Comparison of ENCODE assay signal across 12 mouse cellular contexts in the genomic region with DNA sequence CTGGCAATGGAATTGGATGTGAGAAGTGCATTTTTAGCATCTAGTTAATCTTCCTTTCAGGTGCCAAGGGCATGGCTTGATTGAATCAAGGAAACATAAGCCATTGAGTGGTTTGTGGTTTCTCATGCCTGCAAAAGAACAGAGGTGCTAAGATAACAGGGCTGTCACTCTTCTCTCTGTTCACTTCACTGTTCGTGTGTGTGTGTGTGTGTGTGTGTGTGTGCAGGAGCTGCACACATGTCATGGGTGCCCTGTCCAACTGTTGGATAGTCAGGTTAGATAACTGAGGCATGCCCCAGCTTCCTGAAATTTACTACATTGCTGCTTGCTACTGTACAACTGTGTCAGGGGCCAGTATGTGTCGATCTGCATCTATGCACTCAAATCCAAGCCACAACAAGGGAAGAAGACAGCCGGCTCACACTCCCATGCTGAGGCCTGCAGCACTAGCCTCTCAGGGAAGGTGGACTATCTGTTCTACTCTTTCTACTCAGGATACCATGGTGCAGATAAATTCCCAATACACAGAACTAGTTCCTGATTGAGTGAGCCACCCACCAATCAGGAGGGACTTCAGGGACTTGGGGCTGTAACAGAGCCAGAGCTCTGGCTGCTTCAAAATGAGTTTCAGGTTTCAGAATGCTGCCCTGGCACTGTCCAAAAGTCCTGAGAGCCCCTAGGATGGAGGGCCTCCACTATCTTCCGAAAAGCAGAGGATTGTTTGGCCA.
DNase-seq lines count a peak whose midpoint lies in the region; ATAC-seq lines count a peak whose summit lies in the region.
"Had no signal": no experiment of that assay in that cellular context is flagged by ENCODE, and none has a peak within 500 bp of the region (broad histone marks: within the 10 kb centered on the region; RNA-seq: fewer than 3 reads in every experiment).

No protein-coding gene starts in this region.

- H3K4me2 ChIP-seq in heart, embryonic 14.5 days (ENCODE audit: low read length), result peak overlapping the region; percentile 38
- H3K4me2 ChIP-seq: midbrain, embryonic 11.5 days; neural tube, embryonic 15.5 days had no signal

- H3K27me3 ChIP-seq in heart, embryonic 14.5 days (ENCODE audit: control insufficient read depth, insufficient read depth, low read length), result no peaks in the 10 kb centered on the region
- H3K27me3 ChIP-seq: neural tube, embryonic 15.5 days had no signal

- peaks cover 20 to 23% of the 10 kb centered on the region in 2 experiments for H3K4me1 ChIP-seq in heart, embryonic 14.5 days (ENCODE audit: control insufficient read depth in 2 of 2, insufficient read depth in 2 of 2, low read length in 2 of 2)

- no peak overlapping the region for H3K4me3 ChIP-seq in heart, embryonic 14.5 days (ENCODE audit: control insufficient read depth in 1 of 2, insufficient read depth in 1 of 2, low read depth in 1 of 2, low read length in 2 of 2)
- H3K4me3 ChIP-seq: neural tube, embryonic 15.5 days had no signal

- 37% methylated on average over 4 of the region's 4 CpGs for WGBS in heart, embryonic 14.5 days

- no peaks in the 10 kb centered on the region for H3K36me3 ChIP-seq in heart, embryonic 14.5 days (ENCODE audit: control insufficient read depth, insufficient read depth, low read length)
- H3K36me3 ChIP-seq: neural tube, embryonic 15.5 days had no signal

- intact Hi-C loops in heart, postnatal 25 days (cut with DNase I), result no loop called here

- no peak overlapping the region for H3K9ac ChIP-seq in heart, embryonic 14.5 days (ENCODE audit: low read length)
- H3K9ac ChIP-seq: neural tube, embryonic 15.5 days had no signal

- no peak for ATAC-seq in heart, embryonic 14.5 days (ENCODE audit: insufficient number of reproducible peaks, insufficient read depth, low FRiP score, low read depth)
- peak; percentile 45 to 58 for ATAC-seq in hematopoietic stem cell, adult 5-6 weeks (replicated peaks in 1 of 2; ENCODE audit: insufficient read depth in 1 of 2, low FRiP score in 2 of 2, low TSS enrichment in 1 of 2, low read depth in 1 of 2, poor library complexity in 2 of 2, severe bottlenecking in 2 of 2)
- no peak for ATAC-seq in erythroid progenitor cell, adult 5-6 weeks (replicated peaks; ENCODE audit: low FRiP score, poor library complexity, severe bottlenecking)
- ATAC-seq: hindbrain, postnatal 0 days had no signal

- no peaks in the 10 kb centered on the region for H3K9me3 ChIP-seq in heart, embryonic 14.5 days (ENCODE audit: control insufficient read depth, low read length)
- H3K9me3 ChIP-seq: neural tube, embryonic 15.5 days had no signal

- no peak for DNase-seq in heart, postnatal 25 days (ENCODE audit: low spot score)
- peak; percentile 8 for DNase-seq in thymus, postnatal 0 days (ENCODE audit: low spot score)
- DNase-seq in thymus, adult 18-20 months, result no peak
- no peak for DNase-seq in urinary bladder, postnatal 36 days (ENCODE audit: low spot score in 2 of 2)
- DNase-seq: cerebellum, postnatal 14 days; kidney, postnatal 25 days had no signal

- 0 out of 4 replicates have a peak overlapping the region, but pooled peaks of 1 of the 2 experiments have one; percentile 46 for H3K27ac ChIP-seq in heart, embryonic 14.5 days (replicated peaks in 1 of 2; ENCODE audit: control insufficient read depth in 1 of 2, insufficient read depth in 1 of 2, low read depth in 2 of 2, low read length in 2 of 2)
- H3K27ac ChIP-seq: hindbrain, postnatal 0 days; neural tube, embryonic 15.5 days had no signal

Comparison
In these comparisons a context has a peak if more than half of its experiments do, and no peak if none do; other contexts are left out.
1. ATAC-seq: peak in hematopoietic stem cell, adult 5-6 weeks (2 of 2); none in heart, embryonic 14.5 days (single experiment) and erythroid progenitor cell, adult 5-6 weeks (single experiment).